Mouse (Mus musculus) intestine, embryonic 14.5 days (tissue): ENCODE measurements at regions not wholly inside any gene's neighbourhood (a gene's known extent, or its start where the extent isn't known, plus 50 kb on each side); places are given as distances from the start of the nearest gene placed in this dataset.
"Not testable (repeated sequence)": the region's sequence is repeated elsewhere in the genome, so short reads cannot be mapped to it uniquely, and the experiment has no call there.

Experiments
- ATAC-seq: fragments of 200-750 bp; cut with Nextera tagmentation; replicated peaks from 2 replicates; pipeline ENCODE4 v1.8.0; 2017; ENCODE audit warnings: low read depth, moderate number of reproducible peaks, moderate TSS enrichment, moderate library complexity; ENCODE audit not compliant: low FRiP score, low TSS enrichment
- DNase-seq: peaks from one replicate; pipeline ENCODE4 v3.0.0-alpha.2; 2018; ENCODE audit warnings: low spot score
- H3K27ac ChIP-seq: fragments of 300-500 bp; sonication (generic); 2 replicates; pipeline ENCODE4 v1.5.1; 2014; ENCODE audit warnings: low read depth, mild to moderate bottlenecking, control low read depth
- H3K27me3 ChIP-seq: fragments of 300-500 bp; sonication (generic); replicated peaks from 2 replicates; pipeline ENCODE4 v1.6.1; 2014; ENCODE audit warnings: low read length, control low read depth; ENCODE audit not compliant: control insufficient read depth, insufficient read depth
- H3K36me3 ChIP-seq: fragments of 300-500 bp; sonication (generic); 2 replicates; pipeline ENCODE4 v1.6.1; 2014; ENCODE audit warnings: low read length, control low read depth; ENCODE audit not compliant: control insufficient read depth, insufficient read depth
- H3K4me1 ChIP-seq: fragments of 300-500 bp; sonication (generic); replicated peaks from 2 replicates; pipeline ENCODE4 v1.6.1; 2014; ENCODE audit warnings: low read length, control low read depth, mixed read lengths; ENCODE audit not compliant: control insufficient read depth, insufficient read depth
- H3K4me2 ChIP-seq: fragments of 300-500 bp; sonication (generic); 2 replicates; pipeline ENCODE4 v1.6.1; 2014; ENCODE audit warnings: low read length
- H3K4me3 ChIP-seq: fragments of 300-500 bp; sonication (generic); 2 replicates; pipeline ENCODE4 v1.5.1; 2014; ENCODE audit warnings: low read depth, low read length, control low read depth, mixed read lengths
- H3K9ac ChIP-seq: fragments of 300-500 bp; sonication (generic); 2 replicates; pipeline ENCODE4 v1.6.1; 2014; ENCODE audit warnings: mild to moderate bottlenecking, low read length
- H3K9me3 ChIP-seq: fragments of 300-500 bp; sonication (generic); 2 replicates; pipeline ENCODE4 v1.6.1; 2016; ENCODE audit warnings: low read length, control low read depth; ENCODE audit not compliant: control insufficient read depth
- WGBS: fragments of 180-500 bp; shearing (Covaris S2); extraction: QIAGEN DNeasy Blood & Tissue Kit; methylation state at CpG from one replicate; pipeline ENCODE4 v1.1.7; 2014; 5-methylcytosine and 5-hydroxymethylcytosine counted together

DNA sequence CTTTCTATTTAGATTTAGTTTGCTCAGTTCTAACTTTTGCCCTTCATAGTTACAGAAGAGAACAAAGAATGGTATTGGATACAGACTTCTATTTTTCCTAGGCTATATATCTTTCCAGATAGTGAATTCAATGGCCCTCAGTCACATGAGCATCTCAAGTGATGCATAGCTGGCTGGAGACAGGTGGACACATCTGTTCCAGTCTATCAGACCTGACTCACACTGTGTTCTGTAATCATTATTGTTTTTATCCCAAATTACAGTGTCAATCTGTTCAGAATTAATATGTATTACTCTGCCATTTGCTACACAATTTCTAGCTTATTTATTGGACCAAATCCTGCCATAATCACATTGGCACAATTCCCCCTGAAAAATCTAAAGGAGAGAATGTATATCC, 298.0 kb upstream of the Foxg1 start:
- Histone ChIP-seq H3K9ac (no peak overlapping the region), H3K4me2 (no peak overlapping the region), H3K9me3 (no peaks in the 10 kb centered on the region), H3K27ac (no peak overlapping the region), H3K36me3 (no peaks in the 10 kb centered on the region), H3K4me1 (no peaks in the 10 kb centered on the region), H3K4me3 (no peak overlapping the region), H3K27me3 (no peaks in the 10 kb centered on the region)
- DNase-seq (no peak), ATAC-seq (no peak)

DNA sequence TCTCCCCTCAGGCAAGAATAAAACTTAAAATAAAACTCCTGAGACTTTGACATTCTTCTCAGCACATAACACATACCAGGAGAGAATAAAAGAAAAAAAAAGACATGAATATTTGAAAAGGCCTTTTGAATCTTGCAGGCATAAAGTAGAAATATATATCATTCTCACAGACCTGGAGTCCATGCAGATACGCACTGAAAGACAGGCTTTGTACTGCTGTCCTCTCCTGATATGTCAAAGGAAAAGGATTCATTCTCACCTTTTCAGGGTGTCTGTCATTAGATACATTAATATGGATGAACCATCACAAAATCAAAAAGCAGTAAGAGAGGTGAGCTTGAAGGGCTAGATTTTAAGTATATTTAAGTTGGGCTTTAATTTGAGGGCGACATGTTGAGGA, 296.4 kb upstream of the Foxg1 start:
- no peak overlapping the region for H3K27ac ChIP-seq
- DNase-seq (no peak), ATAC-seq (no peak)
- no peaks in the 10 kb centered on the region for H3K9me3 ChIP-seq
- H3K4me1 ChIP-seq = no peaks in the 10 kb centered on the region
- H3K27me3 ChIP-seq = no peaks in the 10 kb centered on the region
- 78% methylated on average over 2 of the region's 2 CpGs for WGBS
- no peaks in the 10 kb centered on the region for H3K36me3 ChIP-seq
- no peak overlapping the region for H3K4me2 ChIP-seq
- no peak overlapping the region for H3K9ac ChIP-seq
- no peak overlapping the region for H3K4me3 ChIP-seq

DNA sequence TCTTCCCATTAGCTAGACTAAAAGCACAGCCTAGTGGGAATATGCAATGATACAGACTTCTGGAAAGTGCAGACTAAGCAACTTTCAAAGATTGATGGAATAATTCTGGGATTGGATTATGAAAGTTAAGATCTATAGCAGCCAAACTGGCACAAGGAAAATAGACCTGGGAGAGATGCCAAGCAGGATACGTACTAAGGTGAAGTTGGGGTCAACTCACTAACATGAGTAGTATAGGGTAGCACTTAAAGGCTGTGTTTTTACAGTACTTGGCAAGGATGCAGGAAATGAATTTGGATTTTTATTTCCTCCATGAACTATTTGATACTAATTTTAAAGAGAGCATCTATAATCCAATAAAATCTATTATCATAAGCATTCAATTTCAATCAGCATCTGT, 292.3 kb upstream of the Foxg1 start:
- no peaks in the 10 kb centered on the region for H3K9me3 ChIP-seq
- no peak overlapping the region for H3K4me2 ChIP-seq
- DNase-seq (no peak), ATAC-seq (no peak)
- no peaks in the 10 kb centered on the region for H3K4me1 ChIP-seq
- H3K4me3 ChIP-seq = no peak overlapping the region
- WGBS = 66% methylated on average over 1 of the region's 1 CpGs
- no peak overlapping the region for H3K9ac ChIP-seq
- no peaks in the 10 kb centered on the region for H3K27me3 ChIP-seq
- no peaks in the 10 kb centered on the region for H3K36me3 ChIP-seq
- H3K27ac ChIP-seq = no peak overlapping the region

DNA sequence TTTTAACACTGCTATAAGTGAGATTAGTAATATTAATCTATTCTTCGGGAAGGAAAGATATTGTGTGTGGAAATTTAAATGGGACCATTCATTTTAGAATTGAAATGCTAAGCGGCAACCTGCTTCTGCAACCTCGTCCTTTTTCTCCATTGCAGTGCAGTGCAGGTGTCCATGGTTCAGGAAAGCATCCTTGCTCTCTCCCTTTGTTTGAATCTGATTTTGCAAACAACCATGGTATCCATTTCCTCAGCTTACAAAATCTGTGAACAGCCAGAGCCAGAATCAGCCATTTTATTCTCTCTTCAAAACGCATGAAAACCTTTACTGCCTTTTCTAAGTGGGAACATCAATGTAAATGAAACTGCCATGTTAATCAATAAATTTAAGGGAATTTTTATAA, 276.5 kb upstream of the Foxg1 start:
- Histone ChIP-seq H3K27ac (no peak overlapping the region), H3K4me2 (no peak overlapping the region), H3K9me3 (no peaks in the 10 kb centered on the region), H3K27me3 (no peaks in the 10 kb centered on the region), H3K36me3 (no peaks in the 10 kb centered on the region), H3K4me1 (no peaks in the 10 kb centered on the region), H3K9ac (no peak overlapping the region), H3K4me3 (no peak overlapping the region)
- DNase-seq (no peak), ATAC-seq (no peak)
- WGBS = 64% methylated on average over 4 of the region's 4 CpGs

DNA sequence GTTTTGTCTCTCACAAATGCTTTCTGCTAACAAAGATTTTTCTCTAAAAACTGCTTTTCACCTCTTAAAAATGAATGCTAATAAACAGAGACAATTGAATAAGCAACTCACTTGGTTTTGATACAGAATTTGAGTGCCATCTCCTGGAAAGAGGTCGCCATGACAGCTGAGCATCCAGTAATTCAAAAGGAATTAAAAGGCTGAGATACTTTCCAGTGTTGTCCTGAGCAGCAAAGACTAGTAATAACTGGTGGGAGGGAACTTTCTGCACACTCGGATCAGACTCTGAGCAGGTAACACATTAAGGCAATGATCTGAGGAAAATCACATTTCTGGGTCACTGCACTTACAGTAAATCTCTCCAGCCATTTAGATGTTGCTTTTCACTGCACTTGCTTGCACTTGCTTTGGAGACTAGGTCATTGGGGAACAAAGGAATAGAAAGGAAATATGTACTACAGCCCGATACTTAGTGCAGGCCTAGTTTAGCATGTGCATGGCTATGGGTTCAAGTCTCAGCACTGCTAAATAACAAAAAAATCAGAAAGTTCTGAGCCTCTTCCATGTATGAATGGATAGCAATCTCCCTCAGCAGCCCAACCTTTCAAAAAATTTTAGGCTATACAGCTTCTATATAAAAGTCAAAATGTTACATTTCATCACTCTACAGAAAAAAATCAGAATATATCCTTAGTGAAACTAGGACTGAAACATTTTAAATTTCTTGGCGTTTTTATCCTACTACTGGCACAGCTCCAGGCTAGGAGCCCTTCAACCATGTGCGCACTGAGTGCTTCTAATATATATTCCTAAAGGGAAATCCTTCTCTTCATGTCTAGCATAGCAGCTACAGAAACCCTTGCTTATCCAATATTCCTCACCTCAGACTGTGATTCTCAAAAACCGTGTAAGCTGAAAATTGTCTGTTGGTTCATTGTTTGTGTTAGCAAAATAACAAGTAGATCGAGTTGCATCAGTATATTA, 275.8 kb upstream of the Foxg1 start:
- WGBS = 52% methylated on average over 7 of the region's 7 CpGs
- DNase-seq (peak; percentile 53), ATAC-seq (0 out of 2 replicates have a peak, but pooled peaks have one; percentile 25)
- Histone ChIP-seq H3K27ac (no peak overlapping the region), H3K36me3 (no peaks in the 10 kb centered on the region), H3K4me3 (no peak overlapping the region), H3K27me3 (no peaks in the 10 kb centered on the region), H3K4me1 (no peaks in the 10 kb centered on the region), H3K9me3 (no peaks in the 10 kb centered on the region), H3K4me2 (no peak overlapping the region), H3K9ac (no peak overlapping the region)

DNA sequence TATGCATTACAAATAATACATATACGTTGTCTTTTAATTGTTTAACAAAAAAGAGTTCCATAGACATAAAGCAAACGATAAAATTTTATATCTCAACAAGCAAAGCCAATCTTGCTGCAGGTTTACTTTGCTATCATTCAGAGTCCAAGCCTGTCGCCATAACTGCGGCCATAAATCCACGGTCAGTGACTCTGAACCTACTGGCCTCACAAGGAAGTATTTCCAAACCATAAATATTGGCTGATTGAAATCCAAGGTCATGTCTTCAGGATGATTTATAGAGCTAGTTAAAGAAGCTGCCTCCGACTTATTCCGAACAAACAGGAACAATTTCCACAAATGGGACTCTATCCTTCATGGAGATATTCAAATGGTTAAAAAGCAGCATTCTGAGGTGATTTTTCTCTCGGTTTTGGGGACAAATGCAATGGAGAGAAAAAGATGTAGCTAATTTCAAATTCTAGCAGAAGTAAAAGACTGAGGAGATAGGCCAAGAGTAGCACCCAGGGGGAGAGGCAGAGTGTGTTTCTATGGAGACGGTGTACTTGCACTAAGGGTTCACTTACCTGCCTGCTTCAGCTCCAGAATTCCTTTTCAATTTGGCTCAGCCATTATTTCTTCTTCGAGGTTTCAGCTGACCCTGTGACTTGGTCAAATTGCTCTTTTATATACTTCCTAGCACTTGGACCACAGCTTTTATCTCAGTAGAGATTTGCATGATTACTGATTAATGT, 274.9 kb upstream of the Foxg1 start:
- H3K4me1 ChIP-seq = no peaks in the 10 kb centered on the region
- no peaks in the 10 kb centered on the region for H3K9me3 ChIP-seq
- 53% methylated on average over 10 of the region's 10 CpGs for WGBS
- no peak overlapping the region for H3K4me3 ChIP-seq
- no peak overlapping the region for H3K9ac ChIP-seq
- H3K27ac ChIP-seq = no peak overlapping the region
- no peaks in the 10 kb centered on the region for H3K36me3 ChIP-seq
- no peaks in the 10 kb centered on the region for H3K27me3 ChIP-seq
- no peak overlapping the region for H3K4me2 ChIP-seq
- DNase-seq (no peak), ATAC-seq (peak; percentile 79)

DNA sequence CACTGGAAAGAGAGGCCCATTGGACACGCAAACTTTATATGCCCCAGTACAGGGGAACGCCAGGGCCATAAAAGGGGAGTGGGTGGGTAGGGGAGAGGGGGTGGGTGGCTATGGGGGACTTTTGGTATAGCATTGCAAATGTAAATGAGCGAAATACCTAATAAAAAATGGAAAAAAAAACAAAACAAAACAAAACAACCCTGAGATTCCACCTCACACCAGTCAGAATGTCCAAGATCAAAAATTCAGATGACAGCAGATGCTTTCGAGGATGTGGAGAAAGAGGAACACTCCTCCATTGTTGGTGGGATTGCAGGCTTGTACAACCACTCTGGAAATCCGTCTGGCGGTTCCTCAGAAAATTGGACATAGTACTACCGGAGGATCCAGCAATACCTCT, 251.4 kb upstream of the Foxg1 start:
- WGBS = 87% methylated on average over 3 of the region's 7 CpGs
- not testable (repeated sequence) for H3K27ac ChIP-seq

DNA sequence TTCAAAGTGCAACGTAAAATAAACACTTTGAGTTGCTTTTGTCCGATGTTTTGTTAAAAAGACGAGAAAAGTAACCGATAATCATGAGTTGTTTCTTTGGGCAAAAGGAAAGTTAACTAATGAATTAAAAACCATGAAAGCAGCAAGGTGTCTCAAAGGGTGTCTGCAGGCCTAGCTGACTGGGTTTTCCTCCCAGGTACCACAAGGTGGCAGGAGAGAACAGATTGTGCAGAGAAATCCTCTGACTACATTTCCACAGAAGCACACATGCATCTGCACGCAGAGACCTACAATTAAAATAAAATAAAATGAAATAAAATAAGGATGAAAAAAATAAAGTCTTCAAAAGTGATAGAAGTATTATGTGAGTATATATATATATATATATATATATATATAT, 212.4 kb upstream of the Foxg1 start:
- Histone ChIP-seq H3K4me1 (no peaks in the 10 kb centered on the region), H3K36me3 (no peaks in the 10 kb centered on the region), H3K4me2 (no peak overlapping the region), H3K4me3 (no peak overlapping the region), H3K27me3 (no peaks in the 10 kb centered on the region), H3K9me3 (no peaks in the 10 kb centered on the region), H3K9ac (no peak overlapping the region), H3K27ac (no peak overlapping the region)
- ATAC-seq (0 out of 2 replicates have a peak, but pooled peaks have one; percentile 40), DNase-seq (no peak)
- 42% methylated on average over 5 of the region's 5 CpGs for WGBS

More for the DNA sequence above, 251.4 kb upstream of the Foxg1 start:
- not testable (repeated sequence) for DNase-seq, ATAC-seq, H3K9me3 ChIP-seq, H3K4me2 ChIP-seq, H3K9ac ChIP-seq, H3K27me3 ChIP-seq, H3K4me3 ChIP-seq, H3K36me3 ChIP-seq, H3K4me1 ChIP-seq
